Mouse (Mus musculus) CH12.LX (cell line): ENCODE measurements around the gene Fam205c. TPM values are rescaled to one million over a fixed set of nuclear protein-coding genes. Genes with fewer than 3 reads are reported as not detected.

Experiments used
- DNase-seq: peaks from one replicate; pipeline ENCODE4 v3.0.0-alpha.2; 2013; ENCODE audit errors: extremely low read depth
- H3K27ac ChIP-seq: 2 replicates; pipeline ENCODE4 v1.5.1; 2012; ENCODE audit warnings: low read depth, mild to moderate bottlenecking, control low read depth, moderate library complexity; ENCODE audit not compliant: insufficient read depth
- H3K27me3 ChIP-seq: replicated peaks from 2 replicates; pipeline ENCODE3; 2012; ENCODE audit warnings: inconsistent platforms
- H3K36me3 ChIP-seq, 2 experiments: replicated peaks in 1 of 2; 2 replicates each; pipeline versions ENCODE3 to v1.6.1; 2012; ENCODE audit warnings: inconsistent platforms in 1 of 2, low read length in 1 of 2, mild to moderate bottlenecking in 1 of 2, mixed read lengths in 1 of 2, moderate library complexity in 1 of 2; ENCODE audit not compliant: control insufficient read depth in 1 of 2, insufficient read depth in 1 of 2
- H3K4me1 ChIP-seq, 2 experiments: 2 replicates each; pipeline ENCODE4 v1.6.1; 2012; ENCODE audit warnings: inconsistent platforms in 1 of 2, moderate library complexity in 1 of 2; ENCODE audit not compliant: insufficient read depth in 2 of 2, control insufficient read depth in 1 of 2
- H3K4me2 ChIP-seq: 2 replicates; pipeline ENCODE4 v1.6.1; 2012; ENCODE audit warnings: low read depth, mild to moderate bottlenecking, control low read depth; ENCODE audit not compliant: poor library complexity, insufficient read depth, severe bottlenecking
- H3K4me3 ChIP-seq, 3 experiments: fragments of 150-350 bp in 1 of 3; sonication (generic) in 1 of 3; replicated peaks in 1 of 3; 2 replicates each; pipeline versions ENCODE3 to v1.5.1; 2011 to 2012; ENCODE audit warnings: low read depth in 2 of 3, low read length in 2 of 3, mild to moderate bottlenecking in 2 of 3, moderate library complexity in 2 of 3, control low read depth in 1 of 3, improper control_type of control experiment in 1 of 3, inconsistent platforms in 1 of 3, mixed read lengths in 1 of 3; ENCODE audit not compliant: poor library complexity in 1 of 3
- H3K79me2 ChIP-seq: replicated peaks from 2 replicates; pipeline ENCODE4 v1.6.1; 2012; ENCODE audit warnings: mild to moderate bottlenecking, moderate library complexity; ENCODE audit not compliant: control insufficient read depth, poor library complexity, insufficient read depth, severe bottlenecking; ENCODE audit errors: extremely low read depth
- H3K9ac ChIP-seq: 2 replicates; pipeline ENCODE4 v1.6.1; 2012; ENCODE audit warnings: low read depth, mild to moderate bottlenecking, control low read depth, moderate library complexity; ENCODE audit not compliant: insufficient read depth
- H3K9me3 ChIP-seq: replicated peaks from 2 replicates; pipeline ENCODE3; 2012; ENCODE audit warnings: low read length, inconsistent platforms, mixed read lengths
- BHLHE40 ChIP-seq: IDR thresholded peaks from 2 replicates; pipeline ENCODE4 v1.6.1; 2011; ENCODE audit warnings: mild to moderate bottlenecking, low read depth, low read length, improper control_type of control experiment
- CHD1 ChIP-seq: IDR thresholded peaks from 2 replicates; pipeline ENCODE4 v1.6.1; 2012; ENCODE audit warnings: low read depth, low read length, improper control_type of control experiment, inconsistent platforms
- CHD2 ChIP-seq: IDR thresholded peaks from 2 replicates; pipeline ENCODE4 v1.6.1; 2011; ENCODE audit warnings: low read length, improper control_type of control experiment
- ELF1 ChIP-seq: IDR thresholded peaks from 2 replicates; pipeline ENCODE4 v1.6.1; 2014; ENCODE audit warnings: low read depth, mild to moderate bottlenecking, inconsistent platforms, low read length, improper control_type of control experiment
- ETS1 ChIP-seq: conservative IDR thresholded peaks from 2 replicates; pipeline ENCODE4 v1.6.1; 2012; ENCODE audit warnings: low read depth, mild to moderate bottlenecking, inconsistent platforms, low read length, improper control_type of control experiment, moderate library complexity
- JUN ChIP-seq: IDR thresholded peaks from 2 replicates; pipeline ENCODE4 v1.6.1; 2011; ENCODE audit warnings: low read depth, mild to moderate bottlenecking, low read length, improper control_type of control experiment, moderate library complexity; ENCODE audit not compliant: insufficient read depth
- JUND ChIP-seq: conservative IDR thresholded peaks from 2 replicates; pipeline ENCODE4 v1.6.1; 2011; ENCODE audit warnings: low read depth, low read length, improper control_type of control experiment
- KAT2A ChIP-seq: IDR thresholded peaks from 2 replicates; pipeline ENCODE4 v1.6.1; 2012; ENCODE audit warnings: low read length, improper control_type of control experiment, inconsistent platforms; ENCODE audit not compliant: insufficient replicate concordance
- MAFK ChIP-seq: IDR thresholded peaks from 2 replicates; pipeline ENCODE4 v1.6.1; 2011; ENCODE audit warnings: low read length, improper control_type of control experiment; ENCODE audit not compliant: insufficient replicate concordance
- MAZ ChIP-seq: IDR thresholded peaks from 2 replicates; pipeline ENCODE4 v1.6.1; 2012; ENCODE audit warnings: low read depth, mild to moderate bottlenecking, inconsistent platforms, low read length, improper control_type of control experiment, moderate library complexity
- MEF2A ChIP-seq: IDR thresholded peaks from 2 replicates; pipeline ENCODE4 v1.6.1; 2014; ENCODE audit warnings: low read depth, mild to moderate bottlenecking, inconsistent platforms, low read length, improper control_type of control experiment, borderline replicate concordance
- MYC ChIP-seq: IDR thresholded peaks from 2 replicates; pipeline ENCODE4 v1.6.1; 2011; ENCODE audit warnings: low read depth, mild to moderate bottlenecking, improper control_type of control experiment, low read length
- PAX5 ChIP-seq: IDR thresholded peaks from 2 replicates; pipeline ENCODE4 v1.6.1; 2012; ENCODE audit warnings: low read length, inconsistent platforms, mixed read lengths
- RCOR1 ChIP-seq: conservative IDR thresholded peaks from 2 replicates; pipeline ENCODE4 v1.6.1; 2012; ENCODE audit warnings: low read depth, mild to moderate bottlenecking, inconsistent platforms, low read length, improper control_type of control experiment
- SIN3A ChIP-seq: IDR thresholded peaks from 2 replicates; pipeline ENCODE4 v1.6.1; 2012; ENCODE audit warnings: low read length, improper control_type of control experiment, inconsistent platforms
- TCF12 ChIP-seq: IDR thresholded peaks from 2 replicates; pipeline ENCODE4 v1.6.1; 2014; ENCODE audit warnings: low read depth, mild to moderate bottlenecking, inconsistent platforms, low read length, improper control_type of control experiment
- UBTF ChIP-seq: IDR thresholded peaks from 2 replicates; pipeline ENCODE4 v1.6.1; 2012; ENCODE audit warnings: low read depth, mild to moderate bottlenecking, inconsistent platforms, low read length, improper control_type of control experiment, moderate library complexity
- USF1 ChIP-seq: IDR thresholded peaks from 2 replicates; pipeline ENCODE4 v1.6.1; 2014; ENCODE audit warnings: low read depth, mild to moderate bottlenecking, inconsistent platforms, low read length, improper control_type of control experiment
- ZC3H11A ChIP-seq: IDR thresholded peaks from 2 replicates; pipeline ENCODE4 v1.6.1; 2012; ENCODE audit warnings: low read depth, mild to moderate bottlenecking, inconsistent platforms, low read length, improper control_type of control experiment
- ZMIZ1 ChIP-seq: IDR thresholded peaks from 2 replicates; pipeline ENCODE4 v1.6.1; 2012; ENCODE audit warnings: low read depth, mild to moderate bottlenecking, inconsistent platforms, low read length, improper control_type of control experiment
- dilution Hi-C: fragments of 300-500 bp; cut with MboI; formaldehyde crosslinking; loops from 2 replicates; pipeline ENCODE4 v1.14.3; 2020; ENCODE audit warnings: low sequenced_read_pairs; ENCODE audit not compliant: extremely low pct_unique_long_range_greater_than_20kb, extremely low pct_ligation_motif_present
- in situ Hi-C: fragments of 300-500 bp; cut with MboI; formaldehyde crosslinking; loops from 3 replicates; pipeline ENCODE4 v1.14.3; 2019; ENCODE audit warnings: low sequenced_read_pairs, low pct_ligation_motif_present, low pct_unique_long_range_greater_than_20kb, mixed read lengths
- polyA plus RNA-seq: library from polyadenylated mRNA; unstranded; fragments of >175 nt; gene quantifications from 2 replicates; pipeline ENCODE4 v1.2.1, GENCODE M21; 2012; ENCODE audit warnings: low read depth; ENCODE audit not compliant: insufficient read length
- total RNA-seq, 2 experiments: library from RNA; depleted of rRNA; stranded (reverse); fragments of 300-350 nt in 1 of 2; fragments of >200 nt in 1 of 2; gene quantifications; 2 replicates each; pipeline ENCODE4 v1.2.3; 2012 to 2014

Gene Fam205c
- total and polyA plus RNA-seq, 3 experiments: not detected

- peaks cover 61% of the 10 kb centered on the region for H3K27me3 ChIP-seq
- in situ Hi-C loops: no loop called here
Measured at GRCm38 (mm10) chr4:42904523-42904922, 30.5 kb upstream of the Fam205c start.

GRCm38 (mm10) chr4:42903942-42904341 is 29.9 kb upstream of the Fam205c start:
- dilution Hi-C loops (no loop called here), in situ Hi-C loops (no loop called here)
- Histone ChIP-seq H3K27ac (no peak overlapping the region), H3K9me3 (peaks cover 4% of the 10 kb centered on the region), H3K4me2 (no peak overlapping the region), H3K4me1 (no peaks in the 10 kb centered on the region; a peak in 1 of 4 replicates), H3K4me3 (no peak overlapping the region), H3K36me3 (no peaks in the 10 kb centered on the region), H3K9ac (no peak overlapping the region), H3K79me2 (no peaks in the 10 kb centered on the region), H3K27me3 (peaks cover 61% of the 10 kb centered on the region)
- TF ChIP-seq MAFK (peak; percentile 76; the same call in 1 of the 2 replicates), MEF2A (no peak)
- no peak for DNase-seq

More at GRCm38 (mm10) chr4:42904523-42904922, 30.5 kb upstream of the Fam205c start:
- Histone ChIP-seq H3K9me3 (peaks cover 4% of the 10 kb centered on the region), H3K4me3 (no peak overlapping the region), H3K9ac (no peak overlapping the region), H3K79me2 (no peaks in the 10 kb centered on the region), H3K27ac (no peak overlapping the region), H3K4me1 (no peaks in the 10 kb centered on the region; a peak in 1 of 4 replicates), H3K36me3 (no peaks in the 10 kb centered on the region), H3K4me2 (no peak overlapping the region)
- no peak for DNase-seq
- TF ChIP-seq JUN (no peak), ETS1 (no peak), SIN3A (no peak), BHLHE40 (no peak), MYC (no peak), MAZ (no peak), ELF1 (no peak), MAFK (no peak), PAX5 (no peak), ZC3H11A (no peak), CHD1 (no peak), ZMIZ1 (no peak), JUND (no peak), USF1 (no peak), TCF12 (no peak), KAT2A (no peak), RCOR1 (no peak), MEF2A (no peak), CHD2 (no peak), UBTF (no peak)
- dilution Hi-C loops: no loop called here
